Comparison of ENCODE assay signal across 13 mouse cellular contexts in the genomic region with DNA sequence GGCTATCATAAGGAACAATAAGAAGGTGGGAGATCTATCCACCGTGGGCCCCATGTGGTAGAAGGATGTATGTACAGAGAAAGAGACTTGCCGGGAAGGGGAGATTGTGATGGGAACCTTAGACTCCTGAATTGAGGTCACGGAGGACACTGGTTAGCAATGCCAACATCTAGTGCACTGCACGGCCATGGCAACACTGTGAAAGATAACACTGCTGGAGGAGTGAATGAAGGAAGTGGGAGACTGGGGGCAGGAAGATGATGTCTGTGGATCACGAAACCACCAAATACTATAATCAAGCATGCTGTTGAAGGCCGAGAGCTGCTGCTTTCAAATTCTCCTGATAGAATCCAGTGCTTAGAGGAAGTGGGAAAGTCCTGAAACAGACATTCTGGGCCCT.
"Had no signal": no experiment of that assay in that cellular context is flagged by ENCODE, and none has a peak within 500 bp of the region (broad histone marks: within the 10 kb centered on the region; RNA-seq: fewer than 3 reads in every experiment).

No protein-coding gene starts in this region.

- DNase-seq: kidney, adult 8-10 months; kidney, postnatal 14 days; kidney, postnatal 4 days; left cerebral cortex, postnatal 4 days; liver, postnatal 0 days; lung, embryonic 14.5 days; retina, postnatal 1 day; right cerebral cortex, postnatal 25 days; thymus, adult 18-20 months; thymus, postnatal 36 days had no signal

- ATAC-seq: liver, postnatal 0 days; lung, postnatal 0 days; midbrain, embryonic 13.5 days; midbrain, embryonic 16.5 days had no signal
